Mouse (Mus musculus): ENCODE measurements around the gene Zkscan16.

Zkscan16 gene

DNA sequence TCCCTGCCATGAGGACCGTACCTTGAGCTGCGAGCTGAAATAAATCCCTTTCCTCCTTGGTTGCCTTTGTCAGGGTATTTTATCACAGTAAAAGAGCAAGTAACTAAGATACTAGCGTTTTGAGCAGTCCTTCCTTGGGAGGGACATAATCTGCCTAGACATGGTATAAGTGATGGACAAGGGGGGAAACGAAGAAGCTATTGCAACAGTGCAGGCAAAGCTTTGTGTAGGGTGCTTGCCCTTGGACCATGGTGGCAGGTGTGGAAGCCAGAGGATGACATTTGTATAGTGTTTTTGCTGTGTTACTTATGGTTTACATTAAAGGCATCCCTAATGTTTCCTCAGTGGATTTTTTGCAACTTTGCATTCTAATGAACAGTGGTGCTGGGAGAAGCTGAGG lies 486 bp upstream of the Zkscan16 start:
- no peak for DNase-seq

GRCm38 (mm10) chr4:58944206-58944553 lies 752 bp downstream of the Zkscan16 start:
- no peak for DNase-seq

- DNase-seq: peak; percentile 36
Measured at GRCm38 (mm10) chr4:58944695-58945094, 1.3 kb downstream of the Zkscan16 start.

- DNase-seq: peak; percentile 77
Measured at GRCm38 (mm10) chr4:58948391-58948790, 5.0 kb downstream of the Zkscan16 start.

DNA sequence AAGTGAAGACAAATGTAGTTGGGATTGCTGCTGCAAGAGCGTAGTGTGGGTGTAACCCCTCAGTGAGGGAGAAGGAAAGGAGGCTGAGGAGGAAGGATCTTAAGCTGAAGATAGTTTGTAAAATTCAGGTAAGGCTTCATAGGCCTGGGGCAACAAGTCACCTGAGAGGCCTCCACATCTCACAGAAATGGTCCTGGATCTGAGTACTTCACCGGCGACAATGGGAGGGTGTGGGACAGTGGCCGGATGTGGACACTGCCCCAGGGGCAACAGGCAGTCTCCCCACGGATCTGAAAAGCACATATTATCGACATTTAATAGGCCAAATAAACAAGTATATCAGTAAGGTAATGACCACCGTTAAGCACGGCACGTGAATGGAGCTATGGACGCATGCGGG lies 9.2 kb downstream of the Zkscan16 start:
- DNase-seq: peak; percentile 52

GRCm38 (mm10) chr4:58961719-58962118 lies 18.3 kb downstream of the Zkscan16 start:
- no peak for DNase-seq

DNA sequence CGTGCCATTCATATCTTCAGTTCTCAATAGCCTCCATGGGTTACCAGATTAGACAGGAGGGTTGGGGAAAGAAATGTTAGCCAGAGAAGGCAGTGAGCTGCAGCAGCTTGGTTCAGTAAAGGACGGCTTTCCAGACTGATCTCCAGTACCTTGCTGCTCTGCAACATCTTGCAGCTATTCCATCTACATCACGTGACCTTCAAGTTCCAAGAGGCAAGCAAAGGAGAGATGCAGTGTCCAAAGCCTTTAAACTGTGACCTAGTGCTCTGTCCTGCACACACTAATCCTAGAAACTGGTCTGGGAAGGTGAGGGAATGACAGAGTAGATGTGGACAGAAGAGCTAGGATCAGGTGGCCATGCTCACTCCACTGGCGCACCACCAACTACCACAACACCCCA lies 19.8 kb downstream of the Zkscan16 start:
- peak; percentile 61 for DNase-seq

DNA sequence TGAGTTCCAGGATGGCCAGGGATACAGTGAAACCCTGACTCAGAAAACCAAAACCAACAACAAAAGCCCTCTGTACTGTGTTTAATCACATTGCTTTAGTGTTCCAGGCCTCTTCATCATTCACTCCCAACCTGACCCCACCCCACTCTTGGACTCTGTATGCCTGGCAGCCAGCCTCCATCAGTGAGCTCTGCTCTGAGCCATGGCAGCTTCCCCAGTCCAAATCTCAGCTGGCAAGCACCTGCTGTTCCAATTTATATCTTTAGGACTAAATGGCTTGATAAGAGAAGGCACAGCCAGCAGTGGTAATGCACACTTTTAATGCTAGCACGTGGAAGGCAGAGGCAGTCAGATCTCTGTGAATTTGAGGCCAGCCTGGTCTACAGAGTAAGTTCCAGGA lies 21.7 kb downstream of the Zkscan16 start:
- DNase-seq: peak; percentile 71

DNA sequence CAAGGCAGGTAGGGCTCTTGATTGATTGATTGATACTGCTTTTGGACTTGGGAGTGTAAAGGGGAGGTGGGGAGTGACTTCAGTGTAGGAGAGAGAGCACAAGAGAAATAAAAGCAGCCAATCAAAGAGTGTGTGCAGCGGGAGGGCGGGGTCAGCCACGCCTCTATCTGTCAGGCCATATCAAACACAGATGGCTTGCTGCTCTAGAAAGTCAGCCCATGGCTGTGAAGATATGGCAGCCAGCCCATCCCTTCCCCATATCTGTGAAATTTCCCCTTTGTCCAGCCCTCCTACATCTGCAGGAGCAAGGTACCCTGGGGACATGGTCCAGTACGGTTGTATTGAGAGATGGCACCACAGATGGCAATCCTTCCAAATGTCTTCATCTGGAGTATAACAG lies 27.2 kb downstream of the Zkscan16 start:
- DNase-seq: peak; percentile 71

DNA sequence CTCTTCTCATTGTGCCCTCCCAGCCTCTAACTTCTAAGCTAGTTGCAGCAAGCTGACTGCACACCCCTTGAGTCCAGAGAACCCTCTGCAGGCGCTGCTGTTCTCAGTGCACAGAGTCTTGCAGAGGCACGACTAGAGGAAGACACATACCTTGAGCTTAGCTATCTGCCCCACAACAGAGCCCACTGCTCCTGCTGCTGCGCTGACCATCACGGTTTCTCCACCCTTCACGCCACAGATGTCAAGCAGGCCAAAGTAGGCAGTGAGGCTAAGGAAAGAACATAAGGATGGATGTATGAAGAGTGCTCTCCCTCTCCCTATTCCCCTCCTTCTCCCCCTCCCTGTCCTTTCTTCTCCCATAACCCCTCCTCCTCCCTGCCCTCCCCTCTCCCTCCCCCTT lies 32.3 kb downstream of the Zkscan16 start:
- peak; percentile 81 for DNase-seq

GRCm38 (mm10) chr4:58981421-58981820 lies 38.0 kb downstream of the Zkscan16 start:
- peak; percentile 53 for DNase-seq

GRCm38 (mm10) chr4:58982806-58983205 lies 39.4 kb downstream of the Zkscan16 start:
- peak; percentile 61 for DNase-seq

- peak; percentile 94 for DNase-seq
Measured at GRCm38 (mm10) chr4:58985157-58985648, 41.8 kb downstream of the Zkscan16 start.

DNA sequence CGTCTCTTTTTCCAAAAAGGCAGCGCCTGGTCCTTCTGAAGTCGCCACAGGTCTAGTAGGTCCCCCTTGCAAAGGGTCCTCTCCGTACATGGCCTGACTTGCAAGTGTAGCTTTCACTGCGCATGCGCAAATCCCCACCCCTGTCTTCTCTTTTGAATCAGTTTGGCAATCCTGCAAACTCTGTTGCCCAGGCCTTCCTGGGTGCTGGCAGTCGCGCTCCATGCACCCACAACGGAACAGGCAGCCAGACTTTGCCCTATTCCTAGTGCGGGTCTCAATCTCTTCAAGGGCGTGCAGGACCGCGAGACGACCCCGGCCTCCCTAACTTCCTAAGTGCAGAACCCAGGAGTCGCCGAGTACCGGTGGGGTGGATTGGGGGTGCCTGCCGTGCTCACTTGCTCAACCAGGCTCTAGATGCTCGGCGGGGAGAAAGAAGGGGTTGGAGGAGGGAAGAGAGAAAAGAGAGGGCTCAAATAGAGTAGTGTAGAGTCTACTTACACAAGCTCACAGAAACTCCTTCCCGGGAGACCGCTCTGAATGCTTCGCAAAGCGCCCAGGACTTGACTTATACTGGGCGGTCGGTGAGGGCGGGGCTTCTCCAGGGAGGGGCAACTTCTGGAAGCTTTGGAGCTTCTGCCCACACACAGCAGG lies 43.2 kb downstream of the Zkscan16 start, which contains the start of gene Ptgr1:
Gene Ptgr1, minus strand, starts transcription at position 580 of the 651 bp plus-strand sequence.
- peak; percentile 98 for DNase-seq

DNA sequence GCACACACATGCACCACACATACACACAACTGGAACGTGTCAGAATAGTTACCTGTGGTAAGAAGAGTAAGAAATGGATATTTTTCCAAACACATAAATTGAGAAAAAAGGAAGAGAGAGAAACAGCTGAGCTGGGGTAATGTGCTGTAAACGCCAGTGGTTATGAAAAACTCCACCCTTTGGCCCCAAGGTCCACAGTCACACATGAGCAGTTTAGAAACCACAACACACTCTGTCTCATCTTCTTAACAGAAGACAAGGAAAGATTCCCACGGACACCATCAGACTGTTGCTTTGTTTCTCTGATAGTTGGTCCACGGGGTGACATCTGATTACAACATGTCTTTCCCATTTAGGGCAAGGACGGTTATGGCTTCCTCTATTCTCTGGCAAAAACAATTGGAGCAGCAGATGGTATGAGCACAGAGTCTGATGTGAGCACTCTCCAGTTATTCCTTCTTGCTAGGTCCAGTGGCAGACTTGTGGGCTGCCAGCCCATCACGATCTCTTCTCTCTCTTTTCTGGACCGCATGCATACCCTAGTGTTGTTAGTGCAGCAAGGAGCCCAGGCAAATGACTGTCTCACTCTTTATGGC lies 46.0 kb downstream of the Zkscan16 start:
- no peak for DNase-seq

- no peak for DNase-seq
Measured at GRCm38 (mm10) chr4:58990609-58991434, 47.4 kb downstream of the Zkscan16 start.

DNA sequence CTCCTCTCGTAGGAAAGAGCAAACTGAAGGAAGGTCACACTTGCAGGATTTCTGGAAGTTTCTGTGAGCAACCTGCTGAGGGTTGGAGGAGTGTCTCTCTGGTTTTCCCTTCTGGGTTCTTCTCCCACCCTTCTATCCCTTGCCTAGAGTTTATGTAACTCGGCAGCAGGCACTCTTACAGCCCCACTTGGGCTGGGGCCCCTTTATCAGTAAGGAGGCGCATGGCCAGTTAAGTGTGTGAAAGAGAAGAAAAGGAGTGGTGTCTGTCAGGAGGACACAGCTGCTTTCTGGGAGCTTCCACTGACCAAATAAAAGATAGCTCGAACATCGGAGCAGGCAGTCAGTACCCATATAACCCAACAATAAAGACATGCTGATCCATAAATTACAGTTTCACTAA lies 48.8 kb downstream of the Zkscan16 start:
- DNase-seq: no peak

DNA sequence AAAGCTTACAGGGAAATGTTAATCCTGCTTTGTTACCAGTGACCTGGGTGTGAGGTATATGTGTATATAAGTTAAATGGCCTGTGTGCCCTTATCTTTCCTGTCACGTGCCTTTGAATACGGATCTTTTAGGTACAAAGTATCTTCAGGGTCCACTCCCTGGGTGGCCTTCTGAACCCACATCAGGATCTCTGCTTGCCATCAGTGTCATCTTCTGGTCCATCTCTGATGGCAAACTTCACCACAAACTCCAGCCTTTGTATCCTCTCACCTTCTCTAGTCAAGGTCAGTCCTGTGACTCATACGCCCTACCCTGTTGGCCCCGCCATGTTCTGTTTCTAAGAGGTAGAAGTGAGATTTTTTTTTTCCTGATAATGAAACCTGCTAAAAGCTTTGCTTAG lies 51.3 kb downstream of the Zkscan16 start, which contains the start of gene Dnajc25:
Gene Dnajc25, plus strand, starts transcription at position 301 of the 400 bp plus-strand sequence.
- peak; percentile 4 for DNase-seq

DNA sequence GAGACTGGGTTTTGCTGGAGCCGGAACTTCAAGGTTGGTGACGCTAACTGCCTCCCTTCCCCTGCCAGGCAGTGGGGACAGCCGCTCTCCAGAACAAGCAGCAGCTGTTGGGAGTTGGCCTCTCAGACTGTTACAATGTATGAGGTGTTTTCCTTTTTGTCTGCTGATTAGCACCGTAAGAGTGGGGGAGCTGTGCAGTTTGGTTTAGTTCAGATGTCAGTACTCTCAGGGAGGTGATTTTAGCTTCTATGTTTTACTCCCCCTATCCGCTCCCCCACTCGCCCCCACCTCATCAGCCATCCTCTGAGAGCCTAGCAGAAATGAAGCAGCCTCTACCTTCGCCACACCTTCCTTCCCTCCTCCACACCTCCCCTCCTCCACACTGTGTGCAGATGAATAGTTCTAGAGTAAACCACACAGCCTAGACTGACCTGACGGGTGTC lies 51.8 kb downstream of the Zkscan16 start:
- DNase-seq: peak; percentile 61

DNA sequence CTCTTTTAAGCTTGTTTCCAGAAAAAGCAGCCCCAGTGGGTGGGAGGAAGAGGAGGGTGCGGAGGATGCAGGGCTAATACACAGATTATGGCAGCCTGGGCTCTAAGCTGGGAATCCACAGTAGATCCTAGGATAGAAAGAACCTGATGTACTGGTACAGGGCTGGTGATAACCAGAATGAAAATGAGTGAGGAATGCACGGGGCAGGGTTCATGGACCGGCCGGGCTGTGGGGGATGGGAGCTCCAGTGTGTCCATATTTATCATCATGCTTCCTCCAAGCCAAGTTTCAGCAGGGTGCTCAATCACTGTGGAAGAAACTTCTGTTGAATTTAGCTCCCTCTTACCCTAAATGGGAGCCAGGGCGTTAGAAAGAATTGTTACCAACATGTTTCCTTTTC lies 53.7 kb downstream of the Zkscan16 start:
- peak; percentile 83 for DNase-seq

DNA sequence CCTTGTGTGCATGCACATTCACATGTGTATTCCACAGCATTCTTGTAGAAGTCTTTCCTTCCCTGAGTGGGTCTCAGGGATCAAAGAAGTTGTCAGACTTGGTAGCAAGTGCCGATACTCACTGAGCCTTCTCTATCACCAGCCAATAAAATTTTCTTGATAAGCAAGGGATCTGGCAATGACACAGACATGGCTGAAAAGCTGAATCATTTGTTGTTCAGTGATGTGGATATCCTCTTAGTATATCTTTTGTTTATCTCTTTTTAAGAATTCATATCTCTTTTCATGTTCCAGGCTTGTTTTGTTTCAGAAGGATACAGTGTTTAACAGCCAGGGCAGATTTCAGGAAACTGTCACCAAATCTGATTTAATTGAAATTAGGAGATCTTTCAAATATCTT lies 55.3 kb downstream of the Zkscan16 start:
- DNase-seq: no peak

DNA sequence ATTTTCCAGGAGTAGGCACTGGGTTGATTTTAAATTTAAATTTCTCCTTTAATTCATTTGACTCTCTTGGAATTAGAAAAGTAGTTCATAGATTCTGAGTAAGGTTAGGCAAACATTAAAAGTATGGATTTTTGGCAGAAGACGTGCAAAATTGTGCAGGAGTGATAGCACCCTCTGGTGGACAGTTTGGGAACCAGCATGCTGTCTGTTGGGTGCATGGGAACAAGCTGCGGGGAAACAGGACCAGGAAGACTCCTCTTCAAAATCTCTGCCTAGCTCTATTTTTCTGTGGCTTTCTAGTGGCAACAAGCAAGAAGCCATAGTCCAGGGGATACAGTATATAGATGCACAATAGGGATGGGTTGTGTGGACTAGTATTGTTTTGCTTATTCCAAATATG lies 56.3 kb downstream of the Zkscan16 start:
- peak; percentile 84 for DNase-seq

DNA sequence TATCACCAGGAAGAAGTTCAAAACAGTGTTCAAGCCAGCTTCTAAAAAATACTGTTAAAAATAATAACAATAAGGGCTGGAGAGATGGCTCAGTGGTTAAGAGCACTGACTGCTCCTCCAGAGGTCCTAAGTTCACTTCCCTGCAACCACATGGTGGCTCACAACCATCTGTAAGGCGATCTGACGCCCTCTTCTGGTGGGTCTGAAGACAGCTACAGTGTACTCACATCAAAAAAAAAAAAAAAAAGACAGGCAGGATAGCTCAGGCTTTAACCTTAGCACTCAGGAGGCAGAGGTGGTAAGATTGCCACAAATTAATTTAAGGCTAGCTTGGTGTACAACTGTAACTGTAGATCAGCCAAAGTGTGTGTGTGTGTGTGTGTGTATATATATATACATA lies 57.2 kb downstream of the Zkscan16 start:
- peak; percentile 88 for DNase-seq
